Mouse (Mus musculus) embryonic facial prominence, embryonic 10.5 days (tissue): ENCODE data around the gene Zfp91. TPM values are rescaled to one million over a fixed set of nuclear protein-coding genes. Genes with fewer than 3 reads are reported as not detected.

Experiments used
- DNase-seq: peaks from one replicate; pipeline ENCODE4 v3.0.0-alpha.2; 2017; ENCODE audit warnings: low spot score
- H3K27ac ChIP-seq: fragments of 300-500 bp; sonication (generic); replicated peaks from 2 replicates; pipeline ENCODE4 v1.5.1; 2016; ENCODE audit warnings: mild to moderate bottlenecking
- H3K27me3 ChIP-seq: fragments of 300-500 bp; sonication (generic); replicated peaks from 2 replicates; pipeline ENCODE4 v1.6.1; 2016; ENCODE audit warnings: low read depth, mild to moderate bottlenecking; ENCODE audit not compliant: poor library complexity, severe bottlenecking
- H3K36me3 ChIP-seq: fragments of 300-500 bp; sonication (generic); replicated peaks from 2 replicates; pipeline ENCODE4 v1.6.1; 2016; ENCODE audit warnings: mild to moderate bottlenecking, moderate library complexity
- H3K4me1 ChIP-seq: fragments of 300-500 bp; sonication (generic); 2 replicates; pipeline ENCODE4 v1.6.1; 2016
- H3K4me3 ChIP-seq: fragments of 300-500 bp; sonication (generic); 2 replicates; pipeline ENCODE4 v1.5.1; 2016; ENCODE audit warnings: mild to moderate bottlenecking, moderate library complexity
- H3K9me3 ChIP-seq: fragments of 300-500 bp; sonication (generic); 2 replicates; pipeline ENCODE4 v1.6.1; 2016; ENCODE audit warnings: mild to moderate bottlenecking
- WGBS: fragments of 180-500 bp; shearing (Covaris S2); methylation state at CpG from one replicate; pipeline ENCODE4 v1.1.7; 2016; 5-methylcytosine and 5-hydroxymethylcytosine counted together
- polyA plus RNA-seq: library from polyadenylated mRNA; unstranded; fragments of >200 nt; fragmentation: Nextera tagmentation; extraction: Ambion mirVana; gene quantifications from 2 replicates; pipeline ENCODE4 v1.2.1, GENCODE M21; 2016

The Zfp91 gene
- 13.1 and 14.2 TPM in 2 replicates for polyA plus RNA-seq

GRCm38 (mm10) chr19:12795511-12796327 is at the start of gene Zfp91, which contains the start of gene Lpxn:
TSS of gene Zfp91 (minus strand) at chr19:12796126.
TSS of gene Lpxn (plus strand) at chr19:12796193.
- Histone ChIP-seq H3K9me3 (no peaks in the 10 kb centered on the region), H3K4me3 (peak within 1 kb of the TSS; percentile 89), H3K27me3 (no peaks in the 10 kb centered on the region), H3K4me1 (peaks cover 25% of the 10 kb centered on the region), H3K27ac (peak within 1 kb of the TSS; percentile 99), H3K36me3 (no peaks in the 10 kb centered on the region)
- WGBS, result under 1% methylated on average over 76 of the region's 76 CpGs
- peak; percentile 99 for DNase-seq

DNA sequence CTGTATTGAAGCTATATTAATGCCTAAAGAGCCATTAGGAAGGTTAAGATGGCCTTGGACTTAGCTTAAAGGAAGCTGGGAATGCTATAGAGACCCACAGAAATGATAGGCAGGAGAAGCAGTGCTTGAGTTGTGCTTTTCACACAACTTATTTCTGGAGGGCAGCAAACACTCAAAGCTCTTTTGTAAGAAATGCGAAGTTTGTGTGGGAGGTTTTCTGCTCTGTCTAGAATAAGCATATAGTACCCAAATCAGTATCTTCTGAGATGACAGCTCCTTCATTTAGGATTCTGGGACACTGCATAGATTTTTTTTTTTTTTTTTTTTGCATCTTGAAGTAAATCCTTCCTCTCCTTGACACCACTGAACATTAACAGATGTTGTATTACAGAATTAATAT is 42.6 kb upstream of the Zfp91 start:
- no peak overlapping the region for H3K27ac ChIP-seq
- H3K4me3 ChIP-seq, result no peak overlapping the region
- no peaks in the 10 kb centered on the region for H3K4me1 ChIP-seq
- DNase-seq, result no peak
- 87% methylated on average over 1 of the region's 1 CpGs for WGBS
- no peaks in the 10 kb centered on the region for H3K9me3 ChIP-seq
- H3K36me3 ChIP-seq, result no peaks in the 10 kb centered on the region
- no peaks in the 10 kb centered on the region for H3K27me3 ChIP-seq

DNA sequence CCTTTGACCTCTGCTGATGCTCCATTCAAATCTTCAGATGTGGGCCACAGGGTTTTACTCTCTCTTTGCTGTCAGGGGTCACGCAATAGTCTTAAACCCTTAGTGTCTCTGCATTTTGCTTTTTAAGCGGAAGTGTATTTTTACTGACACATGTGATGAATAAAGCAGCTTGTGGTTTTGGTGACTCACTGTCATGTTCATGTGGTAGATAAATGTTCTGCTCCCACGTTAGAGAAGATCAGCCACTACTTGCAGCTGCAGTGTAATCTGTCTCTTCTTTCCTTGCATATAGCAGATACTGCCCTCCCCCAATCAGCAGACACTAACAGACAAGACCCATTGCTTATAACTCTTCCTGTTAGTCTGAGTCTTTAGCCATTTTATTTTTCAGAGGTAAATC is 37.7 kb upstream of the Zfp91 start:
- DNase-seq, result no peak
- no peaks in the 10 kb centered on the region for H3K36me3 ChIP-seq
- WGBS, result 82% methylated on average over 3 of the region's 3 CpGs
- H3K27me3 ChIP-seq, result no peaks in the 10 kb centered on the region
- H3K9me3 ChIP-seq, result no peaks in the 10 kb centered on the region
- H3K4me3 ChIP-seq, result no peak overlapping the region
- H3K27ac ChIP-seq, result no peak overlapping the region
- no peaks in the 10 kb centered on the region for H3K4me1 ChIP-seq

- Histone ChIP-seq H3K27me3 (no peaks in the 10 kb centered on the region), H3K9me3 (no peaks in the 10 kb centered on the region), H3K36me3 (no peaks in the 10 kb centered on the region), H3K27ac (no peak overlapping the region), H3K4me1 (no peaks in the 10 kb centered on the region), H3K4me3 (no peak overlapping the region)
- DNase-seq, result no peak
- WGBS, result 69% methylated on average over 1 of the region's 1 CpGs
Observed at GRCm38 (mm10) chr19:12831559-12831958, 35.6 kb upstream of the Zfp91 start.

- no peaks in the 10 kb centered on the region for H3K27me3 ChIP-seq
- DNase-seq, result no peak
- H3K4me1 ChIP-seq, result no peaks in the 10 kb centered on the region
- no peaks in the 10 kb centered on the region for H3K36me3 ChIP-seq
- no peaks in the 10 kb centered on the region for H3K9me3 ChIP-seq
- no peak overlapping the region for H3K4me3 ChIP-seq
- no peak overlapping the region for H3K27ac ChIP-seq
- WGBS, result 71% methylated on average over 2 of the region's 2 CpGs
Observed at GRCm38 (mm10) chr19:12830823-12831430, 35.0 kb upstream of the Zfp91 start.

GRCm38 (mm10) chr19:12824549-12824948 is 28.6 kb upstream of the Zfp91 start:
- no peaks in the 10 kb centered on the region for H3K4me1 ChIP-seq
- no peaks in the 10 kb centered on the region for H3K27me3 ChIP-seq
- DNase-seq, result no peak
- H3K36me3 ChIP-seq, result no peaks in the 10 kb centered on the region
- WGBS, result 78% methylated on average over 4 of the region's 4 CpGs
- no peak overlapping the region for H3K4me3 ChIP-seq
- H3K27ac ChIP-seq, result no peak overlapping the region
- H3K9me3 ChIP-seq, result no peaks in the 10 kb centered on the region

DNA sequence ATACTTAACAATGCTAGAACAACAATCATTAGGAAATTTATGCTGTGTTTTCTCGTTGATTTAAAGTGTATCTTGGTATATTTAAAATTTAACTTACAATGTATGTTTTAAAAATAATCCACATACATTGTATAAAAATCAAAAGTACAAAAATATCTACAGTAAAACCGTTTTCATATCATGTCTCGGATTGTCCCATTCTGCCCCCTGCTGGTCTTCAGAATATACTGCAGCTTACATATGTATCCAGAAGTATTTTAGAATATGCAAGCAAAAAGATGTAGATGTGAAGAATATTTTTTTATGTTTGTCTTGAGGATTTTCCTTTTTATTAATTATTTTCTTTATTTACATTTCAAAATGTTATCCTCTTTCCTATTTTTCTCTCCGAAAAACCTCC is 24.5 kb upstream of the Zfp91 start:
- DNase-seq, result no peak
- Histone ChIP-seq H3K4me1 (no peaks in the 10 kb centered on the region), H3K9me3 (no peaks in the 10 kb centered on the region), H3K27ac (no peak overlapping the region), H3K36me3 (no peaks in the 10 kb centered on the region), H3K27me3 (no peaks in the 10 kb centered on the region), H3K4me3 (no peak overlapping the region)
- 39% methylated on average over 4 of the region's 4 CpGs for WGBS

- DNase-seq, result no peak
- WGBS, result 87% methylated on average over 1 of the region's 1 CpGs
- Histone ChIP-seq H3K36me3 (no peaks in the 10 kb centered on the region), H3K9me3 (no peaks in the 10 kb centered on the region), H3K4me3 (no peak overlapping the region), H3K27ac (no peak overlapping the region), H3K4me1 (no peaks in the 10 kb centered on the region), H3K27me3 (no peaks in the 10 kb centered on the region)
Observed at GRCm38 (mm10) chr19:12818507-12818906, 22.6 kb upstream of the Zfp91 start.

- Histone ChIP-seq H3K27me3 (no peaks in the 10 kb centered on the region), H3K4me3 (no peak overlapping the region), H3K4me1 (no peaks in the 10 kb centered on the region), H3K9me3 (no peaks in the 10 kb centered on the region), H3K27ac (no peak overlapping the region), H3K36me3 (no peaks in the 10 kb centered on the region)
- DNase-seq, result no peak
- 79% methylated on average over 1 of the region's 1 CpGs for WGBS
Observed at GRCm38 (mm10) chr19:12813883-12814282, 18.0 kb upstream of the Zfp91 start.

GRCm38 (mm10) chr19:12812644-12813364 is 16.9 kb upstream of the Zfp91 start:
- 68% methylated on average over 1 of the region's 1 CpGs for WGBS
- H3K9me3 ChIP-seq, result no peaks in the 10 kb centered on the region

GRCm38 (mm10) chr19:12806214-12806613 is 10.3 kb upstream of the Zfp91 start:
- no peak overlapping the region for H3K27ac ChIP-seq
- H3K36me3 ChIP-seq, result no peaks in the 10 kb centered on the region
- no peaks in the 10 kb centered on the region for H3K4me1 ChIP-seq
- no peaks in the 10 kb centered on the region for H3K9me3 ChIP-seq
- no peaks in the 10 kb centered on the region for H3K27me3 ChIP-seq
- no peak overlapping the region for H3K4me3 ChIP-seq
- 75% methylated on average over 2 of the region's 2 CpGs for WGBS
- DNase-seq, result no peak

More at GRCm38 (mm10) chr19:12812644-12813364, 16.9 kb upstream of the Zfp91 start:
- DNase-seq, result no peak
- Histone ChIP-seq H3K27me3 (no peaks in the 10 kb centered on the region), H3K4me1 (no peaks in the 10 kb centered on the region), H3K27ac (no peak overlapping the region), H3K4me3 (no peak overlapping the region), H3K36me3 (no peaks in the 10 kb centered on the region)

GRCm38 (mm10) chr19:12805730-12806129 is 9.8 kb upstream of the Zfp91 start:
- Histone ChIP-seq H3K9me3 (no peaks in the 10 kb centered on the region), H3K4me1 (no peaks in the 10 kb centered on the region), H3K4me3 (no peak overlapping the region), H3K36me3 (no peaks in the 10 kb centered on the region), H3K27ac (no peak overlapping the region), H3K27me3 (no peaks in the 10 kb centered on the region)
- WGBS, result 87% methylated on average over 3 of the region's 3 CpGs
- no peak for DNase-seq
